Mouse (Mus musculus) thymus, adult 2 months (tissue): ENCODE measurements around the gene Mical2.

ENCODE experiments used
- CTCF ChIP-seq: fragments of 200-500 bp; IDR thresholded peaks from 2 replicates; pipeline ENCODE4 v1.5.1; 2012; ENCODE audit warnings: mild to moderate bottlenecking, control low read depth, low read length, moderate library complexity, borderline replicate concordance; ENCODE audit not compliant: control insufficient read depth, poor library complexity, insufficient read depth; ENCODE audit errors: extremely low read depth
- POLR2A ChIP-seq: fragments of 200-500 bp; IDR thresholded peaks from 2 replicates; pipeline ENCODE4 v1.6.1; 2012; ENCODE audit warnings: mild to moderate bottlenecking, low read length, control low read depth, moderate library complexity; ENCODE audit not compliant: control insufficient read depth, poor library complexity, insufficient read depth; ENCODE audit errors: extremely low read depth

GRCm38 (mm10) chr7:112207717-112208116, 17.9 kb upstream of the Mical2 start:
- TF ChIP-seq CTCF (no peak), POLR2A (no peak)
